Mouse (Mus musculus) thymus, adult 2 months (tissue): ENCODE measurements around the gene Ackr3.

Experiments
- CTCF ChIP-seq: fragments of 200-500 bp; IDR thresholded peaks from 2 replicates; pipeline ENCODE4 v1.5.1; 2012; ENCODE audit warnings: mild to moderate bottlenecking, control low read depth, low read length, moderate library complexity, borderline replicate concordance; ENCODE audit not compliant: control insufficient read depth, poor library complexity, insufficient read depth; ENCODE audit errors: extremely low read depth
- POLR2A ChIP-seq: fragments of 200-500 bp; IDR thresholded peaks from 2 replicates; pipeline ENCODE4 v1.6.1; 2012; ENCODE audit warnings: mild to moderate bottlenecking, low read length, control low read depth, moderate library complexity; ENCODE audit not compliant: control insufficient read depth, poor library complexity, insufficient read depth; ENCODE audit errors: extremely low read depth

DNA sequence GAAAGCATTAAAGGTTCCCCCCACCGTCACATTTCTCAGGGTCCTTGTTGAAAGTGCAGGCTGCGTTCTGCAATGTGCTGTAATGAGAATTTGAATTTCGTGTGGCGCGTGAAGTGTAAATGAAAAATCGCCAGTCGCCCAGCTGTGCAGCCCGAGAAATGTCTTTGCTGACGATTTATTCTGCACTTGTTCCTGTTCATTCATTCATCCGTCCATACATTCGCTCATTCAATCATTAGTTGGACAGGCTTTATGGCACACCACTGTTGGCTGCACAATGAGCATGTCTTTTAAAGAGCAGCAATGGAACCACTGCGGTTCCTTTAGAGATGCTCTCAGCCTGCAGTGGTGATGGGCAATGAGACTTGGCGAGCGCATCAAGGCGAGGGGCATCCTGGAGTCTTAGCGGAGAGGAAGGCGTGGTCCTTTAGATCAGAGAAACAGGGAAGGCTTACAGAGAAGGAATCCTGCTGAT lies 18.7 kb downstream of the Ackr3 start:
- TF ChIP-seq POLR2A (no peak), CTCF (no peak)
